In the genomic region with DNA sequence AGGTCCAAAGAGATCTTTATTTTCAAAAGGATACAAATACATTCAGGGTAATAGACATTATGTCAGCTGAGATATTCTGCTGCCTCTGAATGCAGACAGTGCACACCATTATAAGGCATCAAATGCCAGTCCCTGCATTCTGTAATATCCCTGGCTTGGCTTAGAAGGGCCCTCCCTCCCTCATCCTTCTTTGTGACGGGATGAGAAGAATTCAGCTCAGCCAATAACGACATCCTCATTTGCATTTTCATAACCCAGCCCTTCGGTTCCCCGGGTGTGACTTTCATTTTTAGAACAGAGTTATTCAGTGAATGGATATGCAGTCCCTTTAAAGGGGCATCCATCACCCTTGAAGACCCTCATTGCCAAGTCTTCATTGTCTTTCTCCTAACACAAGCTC, we compare ENCODE assay signal across 25 mouse cellular contexts.
A peak's percentile ranks its signal among the peaks of the same experiment; 100 is the strongest.
DNase-seq lines count a peak whose midpoint lies in the region; ATAC-seq and TF ChIP-seq lines count a peak whose summit lies in the region.
"Had no signal": no experiment of that assay in that cellular context is flagged by ENCODE, and none has a peak within 500 bp of the region (broad histone marks: within the 10 kb centered on the region; RNA-seq: fewer than 3 reads in every experiment).

No protein-coding gene starts in this region.

- H3K9me3 ChIP-seq in heart, postnatal 0 days (replicated peaks; ENCODE audit: control insufficient read depth, low read length) = no peaks in the 10 kb centered on the region
- no peaks in the 10 kb centered on the region for H3K9me3 ChIP-seq in heart, embryonic 10.5 days
- H3K9me3 ChIP-seq: embryonic facial prominence, embryonic 15.5 days; hindbrain, embryonic 13.5 days; limb, embryonic 13.5 days; liver, embryonic 12.5 days; midbrain, embryonic 12.5 days; stomach, embryonic 15.5 days had no signal

- peak overlapping the region; percentile 32; the same call in 1 of the 2 replicates for H3K27ac ChIP-seq in heart, postnatal 0 days (ENCODE audit: low read depth)
- no peak overlapping the region for H3K27ac ChIP-seq in heart, embryonic 10.5 days
- H3K27ac ChIP-seq: embryonic facial prominence, embryonic 15.5 days; hindbrain, embryonic 13.5 days; kidney, postnatal 0 days; limb, embryonic 13.5 days; liver, embryonic 12.5 days; midbrain, embryonic 12.5 days; stomach, embryonic 15.5 days had no signal

- no peaks in the 10 kb centered on the region for H3K36me3 ChIP-seq in heart, postnatal 0 days (replicated peaks; ENCODE audit: control insufficient read depth, insufficient read depth, low read length)
- no peaks in the 10 kb centered on the region for H3K36me3 ChIP-seq in heart, embryonic 10.5 days
- H3K36me3 ChIP-seq: embryonic facial prominence, embryonic 15.5 days; hindbrain, embryonic 13.5 days; limb, embryonic 13.5 days; liver, embryonic 12.5 days; midbrain, embryonic 12.5 days; stomach, embryonic 15.5 days had no signal

- H3K27me3 ChIP-seq in heart, postnatal 0 days (ENCODE audit: control insufficient read depth, insufficient read depth, low read length) = no peaks in the 10 kb centered on the region
- no peaks in the 10 kb centered on the region for H3K27me3 ChIP-seq in heart, embryonic 10.5 days (ENCODE audit: insufficient read depth, poor library complexity, severe bottlenecking)
- H3K27me3 ChIP-seq: embryonic facial prominence, embryonic 15.5 days; hindbrain, embryonic 13.5 days; limb, embryonic 13.5 days; liver, embryonic 12.5 days; stomach, embryonic 15.5 days had no signal

- 27% methylated on average over 4 of the region's 4 CpGs for WGBS in heart, postnatal 0 days
- 75% methylated on average over 4 of the region's 4 CpGs for WGBS in heart, embryonic 10.5 days

- H3K4me1 ChIP-seq in heart, postnatal 0 days (ENCODE audit: control insufficient read depth, insufficient read depth) = peaks cover 20% of the 10 kb centered on the region
- H3K4me1 ChIP-seq in heart, embryonic 10.5 days = peaks cover 21% of the 10 kb centered on the region
- H3K4me1 ChIP-seq: embryonic facial prominence, embryonic 15.5 days; limb, embryonic 13.5 days; liver, embryonic 12.5 days; midbrain, embryonic 12.5 days; stomach, embryonic 15.5 days had no signal

- peak overlapping the region; percentile 43 for H3K4me2 ChIP-seq in heart, postnatal 0 days (ENCODE audit: low read depth, low read length)
- H3K4me2 ChIP-seq: embryonic facial prominence, embryonic 15.5 days; hindbrain, embryonic 13.5 days; limb, embryonic 13.5 days; liver, embryonic 12.5 days; midbrain, embryonic 12.5 days; stomach, embryonic 15.5 days had no signal

- no peak for DNase-seq in frontal cortex, postnatal 25 days (ENCODE audit: low spot score in 2 of 2)
- DNase-seq in heart, postnatal 0 days (ENCODE audit: low spot score) = peak; percentile 71
- no peak for DNase-seq in heart, embryonic 10.5 days (ENCODE audit: low spot score)
- peak; percentile 17 to 67 for DNase-seq in left cerebral cortex, postnatal 14 days (ENCODE audit: low spot score in 2 of 2)
- no peak for DNase-seq in left cerebral cortex, adult 8-10 months (ENCODE audit: low spot score in 2 of 2)
- peak; percentile 58 for DNase-seq in brain, adult 2 months (ENCODE audit: low read depth, low spot score)
- no peak for DNase-seq in gastrocnemius, postnatal 14 days
- DNase-seq: adrenal gland, postnatal 25 days; cerebellum, adult 11 months; cerebellum, adult 9-11 months; gastrocnemius, postnatal 25 days; kidney, adult 18-20 months; layer of hippocampus, adult 9-11 months; lung, adult 18-20 months; thymus, adult 18-20 months had no signal

- intact Hi-C loops in left cerebral cortex, postnatal 14 days (cut with DNase I) = no loop called here
- intact Hi-C loops in gastrocnemius, postnatal 14 days (cut with DNase I; ENCODE audit: low total_unique reads) = no loop called here

- peak overlapping the region; percentile 21 for H3K4me3 ChIP-seq in heart, postnatal 0 days (ENCODE audit: low read depth, low read length)
- H3K4me3 ChIP-seq in heart, embryonic 10.5 days = no peak overlapping the region
- H3K4me3 ChIP-seq: embryonic facial prominence, embryonic 15.5 days; hindbrain, embryonic 13.5 days; limb, embryonic 13.5 days; liver, embryonic 12.5 days; midbrain, embryonic 12.5 days; stomach, embryonic 15.5 days had no signal

- TF ChIP-seq EP300 in heart, postnatal 0 days (IDR thresholded peaks at IDR 0.05; ENCODE audit: low read depth) = no peak

- TF ChIP-seq CTCF in heart, postnatal 0 days (IDR thresholded peaks at IDR 0.05; ENCODE audit: low read depth) = no peak

- H3K9ac ChIP-seq in heart, postnatal 0 days (replicated peaks; ENCODE audit: low read depth, low read length) = no peak overlapping the region
- H3K9ac ChIP-seq: embryonic facial prominence, embryonic 15.5 days; hindbrain, embryonic 13.5 days; limb, embryonic 13.5 days; liver, embryonic 12.5 days; midbrain, embryonic 12.5 days; stomach, embryonic 15.5 days had no signal

- peak; percentile 87 for ATAC-seq in frontal cortex, adult (ENCODE audit: low TSS enrichment)
- peak; percentile 75 for ATAC-seq in heart, postnatal 0 days (ENCODE audit: insufficient read depth, low read depth)
- ATAC-seq: CD4-positive, CD25-positive, alpha-beta regulatory T cell, adult 4 months; inflammation-experienced regulatory T-cells, adult 6 months; liver, embryonic 12.5 days had no signal

Comparison
In these comparisons a context has a peak if more than half of its experiments do, and no peak if none do; other contexts are left out.
1. DNase-seq: peak in heart, postnatal 0 days (single experiment), left cerebral cortex, postnatal 14 days (2 of 2) and brain, adult 2 months (single experiment); none in frontal cortex, postnatal 25 days (0 of 2), heart, embryonic 10.5 days (single experiment), left cerebral cortex, adult 8-10 months (0 of 2) and gastrocnemius, postnatal 14 days (single experiment).